ENCODE assay signal across 23 mouse cellular contexts in the genomic region with DNA sequence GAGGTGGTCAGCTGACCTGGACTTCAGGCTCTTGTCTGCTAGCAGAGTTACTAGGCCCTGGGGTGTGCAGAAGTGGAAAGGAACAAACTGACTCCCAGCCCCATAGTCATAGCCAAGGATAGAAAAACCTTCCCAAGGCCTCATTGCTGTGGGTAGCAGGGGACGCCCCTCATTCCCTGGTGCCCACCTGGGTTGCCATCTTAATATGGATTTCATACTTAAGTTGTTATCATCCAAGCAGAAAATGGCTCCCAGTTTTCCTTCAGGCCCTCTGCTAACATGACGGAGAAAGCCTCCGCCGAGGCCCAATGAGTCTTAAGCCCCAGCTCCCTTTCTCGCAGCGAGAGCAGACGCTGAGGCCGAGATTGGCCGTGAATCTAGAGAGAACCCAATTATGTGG.
A peak's percentile ranks its signal among the peaks of the same experiment; 100 is the strongest.
DNase-seq lines count a peak whose midpoint lies in the region; ATAC-seq lines count a peak whose summit lies in the region.
"Had no signal": no experiment of that assay in that cellular context is flagged by ENCODE, and none has a peak within 500 bp of the region (broad histone marks: within the 10 kb centered on the region; RNA-seq: fewer than 3 reads in every experiment).

No protein-coding gene starts in this region.

- H3K27me3 ChIP-seq in heart, embryonic 12.5 days (replicated peaks): no peaks in the 10 kb centered on the region
- no peaks in the 10 kb centered on the region for H3K27me3 ChIP-seq in limb, embryonic 10.5 days (ENCODE audit: low read depth, poor library complexity, severe bottlenecking)
- no peaks in the 10 kb centered on the region for H3K27me3 ChIP-seq in hindbrain, embryonic 13.5 days
- H3K27me3 ChIP-seq: embryonic facial prominence, embryonic 13.5 days; forebrain, embryonic 12.5 days; Patski had no signal

- H3K9me3 ChIP-seq in heart, embryonic 12.5 days (replicated peaks): no peaks in the 10 kb centered on the region
- H3K9me3 ChIP-seq in limb, embryonic 10.5 days (replicated peaks): no peaks in the 10 kb centered on the region
- no peaks in the 10 kb centered on the region for H3K9me3 ChIP-seq in hindbrain, embryonic 13.5 days
- H3K9me3 ChIP-seq: embryonic facial prominence, embryonic 13.5 days; forebrain, embryonic 10.5 days; forebrain, embryonic 12.5 days had no signal

- 85% methylated on average over 9 of the region's 9 CpGs for WGBS in heart, embryonic 12.5 days
- WGBS in limb, embryonic 10.5 days: 92% methylated on average over 9 of the region's 9 CpGs
- WGBS in hindbrain, embryonic 13.5 days: 81% methylated on average over 9 of the region's 9 CpGs

- H3K4me2 ChIP-seq in heart, embryonic 12.5 days: no peak overlapping the region
- no peak overlapping the region for H3K4me2 ChIP-seq in hindbrain, embryonic 13.5 days
- H3K4me2 ChIP-seq: embryonic facial prominence, embryonic 13.5 days; forebrain, embryonic 12.5 days had no signal

- H3K9ac ChIP-seq in heart, embryonic 12.5 days: no peak overlapping the region
- H3K9ac ChIP-seq in hindbrain, embryonic 13.5 days: no peak overlapping the region
- H3K9ac ChIP-seq: embryonic facial prominence, embryonic 13.5 days; forebrain, embryonic 12.5 days had no signal

- no peak overlapping the region for H3K27ac ChIP-seq in heart, embryonic 12.5 days (ENCODE audit: poor library complexity, severe bottlenecking)
- no peak overlapping the region for H3K27ac ChIP-seq in limb, embryonic 10.5 days
- no peak overlapping the region for H3K27ac ChIP-seq in hindbrain, embryonic 13.5 days
- H3K27ac ChIP-seq: forebrain, embryonic 10.5 days; forebrain, embryonic 12.5 days had no signal

- H3K4me1 ChIP-seq in heart, embryonic 12.5 days (replicated peaks): peaks cover 10% of the 10 kb centered on the region
- H3K4me1 ChIP-seq in limb, embryonic 10.5 days: peaks cover 32% of the 10 kb centered on the region
- peaks cover 22% of the 10 kb centered on the region for H3K4me1 ChIP-seq in hindbrain, embryonic 13.5 days (replicated peaks)

- no peak overlapping the region for H3K4me3 ChIP-seq in heart, embryonic 12.5 days
- no peak overlapping the region for H3K4me3 ChIP-seq in limb, embryonic 10.5 days
- no peak overlapping the region for H3K4me3 ChIP-seq in hindbrain, embryonic 13.5 days
- H3K4me3 ChIP-seq: embryonic facial prominence, embryonic 13.5 days; erythroblast, embryonic 14.5 days; forebrain, embryonic 10.5 days; forebrain, embryonic 12.5 days had no signal

- peak; percentile 82 for DNase-seq in heart, adult 11 months
- peak; percentile 18 for DNase-seq in retina, embryonic 14.5 days (ENCODE audit: low spot score)
- DNase-seq in retina, postnatal 1 day: no peak
- peak; percentile 25 for DNase-seq in limb, embryonic 10.5 days (ENCODE audit: low spot score)
- DNase-seq: adrenal gland, adult 8-10 months; adrenal gland, postnatal 14 days; adrenal gland, postnatal 36 days; cerebellum, adult 11-12 months; cerebellum, adult 2 months; cerebellum, adult 9-10 months; cerebellum, postnatal 10 days; cerebellum, postnatal 25 days had no signal

- no peak for ATAC-seq in heart, embryonic 12.5 days (ENCODE audit: insufficient number of reproducible peaks, low FRiP score)
- ATAC-seq in hindbrain, embryonic 13.5 days (ENCODE audit: low FRiP score): no peak
- ATAC-seq: activated CD4-positive, CD25-positive, alpha-beta regulatory T cell, adult 4 months; forebrain, embryonic 14.5 days; forebrain, embryonic 16.5 days; Patski had no signal

- no peaks in the 10 kb centered on the region for H3K36me3 ChIP-seq in heart, embryonic 12.5 days
- no peaks in the 10 kb centered on the region for H3K36me3 ChIP-seq in limb, embryonic 10.5 days
- no peaks in the 10 kb centered on the region for H3K36me3 ChIP-seq in hindbrain, embryonic 13.5 days
- H3K36me3 ChIP-seq: embryonic facial prominence, embryonic 13.5 days; forebrain, embryonic 10.5 days; forebrain, embryonic 12.5 days; G1E had no signal
